Mouse (Mus musculus): ENCODE data around the gene Zfp184. TPM values are rescaled to one million over a fixed set of nuclear protein-coding genes. Genes with fewer than 3 reads are reported as not detected.

The Zfp184 gene
- polyA plus RNA-seq, 1 experiment: 0.76 TPM

- no peak within 1 kb of the TSS for H3K27ac ChIP-seq (ENCODE audit: insufficient read depth, low read depth, low read length)
- H3K4me3 ChIP-seq (ENCODE audit: insufficient read depth, low read length): peak within 1 kb of the TSS; percentile 62
- 0 out of 2 replicates have a peak, but pooled peaks cover 2% of the 10 kb centered on the region for H3K4me1 ChIP-seq (ENCODE audit: control insufficient read depth, insufficient read depth, low read length)
- TF ChIP-seq CTCF (IDR thresholded peaks at IDR 0.05; ENCODE audit: low read depth, low read length) (no peak), POLR2A (IDR thresholded peaks at IDR 0.05; ENCODE audit: borderline replicate concordance, low read depth, low read length) (no peak)
These were observed 36.3 kb downstream of the Zfp184 start, which contains the start of gene Pom121l2 for GRCm38 (mm10) chr13:21980981-21981802. Pom121l2 (plus strand) TSS chr13:21981194.

GRCm38 (mm10) chr13:21981803-21982193, 36.9 kb downstream of the Zfp184 start:
- Histone ChIP-seq H3K4me3 (ENCODE audit: insufficient read depth, low read length) (peak overlapping the region; percentile 62), H3K27ac (ENCODE audit: insufficient read depth, low read depth, low read length) (no peak overlapping the region), H3K4me1 (ENCODE audit: control insufficient read depth, insufficient read depth, low read length) (0 out of 2 replicates have a peak, but pooled peaks cover 2% of the 10 kb centered on the region)
- TF ChIP-seq POLR2A (IDR thresholded peaks at IDR 0.05; ENCODE audit: borderline replicate concordance, low read depth, low read length) (no peak), CTCF (IDR thresholded peaks at IDR 0.05; ENCODE audit: low read depth, low read length) (no peak)

- H3K27ac ChIP-seq (ENCODE audit: insufficient read depth, low read depth, low read length): no peak overlapping the region
- TF ChIP-seq POLR2A (IDR thresholded peaks at IDR 0.05; ENCODE audit: borderline replicate concordance, low read depth, low read length) (no peak), CTCF (IDR thresholded peaks at IDR 0.05; ENCODE audit: low read depth, low read length) (no peak)
- H3K4me3 ChIP-seq (ENCODE audit: insufficient read depth, low read length): no peak overlapping the region
- 0 out of 2 replicates have a peak, but pooled peaks cover 2% of the 10 kb centered on the region for H3K4me1 ChIP-seq (ENCODE audit: control insufficient read depth, insufficient read depth, low read length)
These were observed 39.6 kb downstream of the Zfp184 start for GRCm38 (mm10) chr13:21984486-21984885.

GRCm38 (mm10) chr13:21992550-21992949, 47.7 kb downstream of the Zfp184 start:
- TF ChIP-seq POLR2A (IDR thresholded peaks at IDR 0.05; ENCODE audit: borderline replicate concordance, low read depth, low read length) (no peak), CTCF (IDR thresholded peaks at IDR 0.05; ENCODE audit: low read depth, low read length) (no peak)
- H3K27ac ChIP-seq (ENCODE audit: insufficient read depth, low read depth, low read length): no peak overlapping the region
- no peaks in the 10 kb centered on the region for H3K4me1 ChIP-seq (ENCODE audit: control insufficient read depth, insufficient read depth, low read length)
- H3K4me3 ChIP-seq (ENCODE audit: insufficient read depth, low read length): no peak overlapping the region

- TF ChIP-seq CTCF (IDR thresholded peaks at IDR 0.05; ENCODE audit: low read depth, low read length) (no peak), POLR2A (IDR thresholded peaks at IDR 0.05; ENCODE audit: borderline replicate concordance, low read depth, low read length) (no peak)
- Histone ChIP-seq H3K27ac (ENCODE audit: insufficient read depth, low read depth, low read length) (no peak overlapping the region), H3K4me1 (ENCODE audit: control insufficient read depth, insufficient read depth, low read length) (no peaks in the 10 kb centered on the region), H3K4me3 (ENCODE audit: insufficient read depth, low read length) (peak overlapping the region; percentile 45)
These were observed 49.3 kb downstream of the Zfp184 start for GRCm38 (mm10) chr13:21993957-21994738.

- H3K27ac ChIP-seq (ENCODE audit: insufficient read depth, low read depth, low read length): no peak overlapping the region
- H3K4me3 ChIP-seq (ENCODE audit: insufficient read depth, low read length): peak overlapping the region; percentile 60
- TF ChIP-seq CTCF (IDR thresholded peaks at IDR 0.05; ENCODE audit: low read depth, low read length): no peak
- no peaks in the 10 kb centered on the region for H3K4me1 ChIP-seq (ENCODE audit: control insufficient read depth, insufficient read depth, low read length)
These were observed 50.0 kb downstream of the Zfp184 start for GRCm38 (mm10) chr13:21994896-21995295.

- H3K4me1 ChIP-seq (ENCODE audit: control insufficient read depth, insufficient read depth, low read length): no peaks in the 10 kb centered on the region
- no peak overlapping the region for H3K27ac ChIP-seq (ENCODE audit: insufficient read depth, low read depth, low read length)
- TF ChIP-seq POLR2A (IDR thresholded peaks at IDR 0.05; ENCODE audit: borderline replicate concordance, low read depth, low read length): no peak
- TF ChIP-seq CTCF (IDR thresholded peaks at IDR 0.05; ENCODE audit: low read depth, low read length): no peak
- peak overlapping the region; percentile 60 for H3K4me3 ChIP-seq (ENCODE audit: insufficient read depth, low read length)
These were observed 50.5 kb downstream of the Zfp184 start for GRCm38 (mm10) chr13:21995331-21995914.

GRCm38 (mm10) chr13:21996101-21996839, 51.4 kb downstream of the Zfp184 start:
- Histone ChIP-seq H3K4me3 (ENCODE audit: insufficient read depth, low read length) (peak overlapping the region; percentile 60), H3K4me1 (ENCODE audit: control insufficient read depth, insufficient read depth, low read length) (peaks cover 6% of the 10 kb centered on the region), H3K27ac (ENCODE audit: insufficient read depth, low read depth, low read length) (no peak overlapping the region)
- TF ChIP-seq POLR2A (IDR thresholded peaks at IDR 0.05; ENCODE audit: borderline replicate concordance, low read depth, low read length): no peak
- TF ChIP-seq CTCF (IDR thresholded peaks at IDR 0.05; ENCODE audit: low read depth, low read length): no peak

GRCm38 (mm10) chr13:21996840-21997185, 51.9 kb downstream of the Zfp184 start:
- TF ChIP-seq POLR2A (IDR thresholded peaks at IDR 0.05; ENCODE audit: borderline replicate concordance, low read depth, low read length): no peak
- Histone ChIP-seq H3K27ac (ENCODE audit: insufficient read depth, low read depth, low read length) (no peak overlapping the region), H3K4me1 (ENCODE audit: control insufficient read depth, insufficient read depth, low read length) (peaks cover 9% of the 10 kb centered on the region), H3K4me3 (ENCODE audit: insufficient read depth, low read length) (peak overlapping the region; percentile 50)

Data from bone marrow macrophage, adult 2 months (primary cell).